Mouse (Mus musculus) thymus, adult 2 months (tissue): ENCODE results near the gene Slit2.

Experiments
- CTCF ChIP-seq: fragments of 200-500 bp; IDR thresholded peaks from 2 replicates; pipeline ENCODE4 v1.5.1; 2012; ENCODE audit warnings: mild to moderate bottlenecking, control low read depth, low read length, moderate library complexity, borderline replicate concordance; ENCODE audit not compliant: control insufficient read depth, poor library complexity, insufficient read depth; ENCODE audit errors: extremely low read depth
- POLR2A ChIP-seq: fragments of 200-500 bp; IDR thresholded peaks from 2 replicates; pipeline ENCODE4 v1.6.1; 2012; ENCODE audit warnings: mild to moderate bottlenecking, low read length, control low read depth, moderate library complexity; ENCODE audit not compliant: control insufficient read depth, poor library complexity, insufficient read depth; ENCODE audit errors: extremely low read depth

DNA sequence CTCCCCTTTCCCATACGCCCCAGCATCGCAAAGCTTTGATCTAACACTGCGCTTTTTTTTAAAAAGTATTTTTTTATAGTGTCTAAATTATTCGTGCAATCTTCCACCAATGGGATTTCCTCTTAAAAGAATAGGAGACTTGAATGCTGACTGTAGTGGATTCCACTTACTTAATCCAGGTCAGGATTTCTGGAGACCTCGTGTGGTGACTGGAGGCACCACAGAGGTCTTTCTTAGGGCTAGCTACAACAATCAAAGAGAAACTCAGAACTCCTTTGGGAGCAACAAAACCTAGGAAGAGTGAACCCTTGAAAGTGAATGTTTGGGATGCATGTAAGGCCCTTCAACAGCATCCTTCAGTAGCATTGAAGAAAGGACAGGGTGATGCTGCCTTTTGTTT lies 2.5 kb upstream of the Slit2 start:
- no peak for TF ChIP-seq CTCF
- TF ChIP-seq POLR2A, result no peak
